Mouse (Mus musculus) myocyte (in vitro differentiated cells): ENCODE data around the gene Il1rl1. TPM values are rescaled to one million over a fixed set of nuclear protein-coding genes. Genes with fewer than 3 reads are reported as not detected.

Experiments used
- H3K27me3 ChIP-seq: one replicate; pipeline ENCODE4 v1.6.1; 2011; ENCODE audit not compliant: control insufficient read depth, insufficient read depth, insufficient read length
- H3K36me3 ChIP-seq: one replicate; pipeline ENCODE4 v1.6.1; 2011; ENCODE audit not compliant: control insufficient read depth, insufficient read depth
- H3K4me2 ChIP-seq: one replicate; pipeline ENCODE4 v1.6.1; 2011; ENCODE audit warnings: low read depth, control low read depth
- H3K4me3 ChIP-seq: one replicate; pipeline ENCODE4 v1.5.1; 2011; ENCODE audit warnings: mild to moderate bottlenecking, control low read depth, moderate library complexity
- H3K79me2 ChIP-seq: one replicate; pipeline ENCODE4 v1.6.1; 2011; ENCODE audit not compliant: control insufficient read depth, insufficient read depth
- H3ac ChIP-seq: one replicate; pipeline ENCODE4 v1.6.1; 2011; ENCODE audit not compliant: control insufficient read depth, insufficient read length
- CEBPB ChIP-seq: IDR thresholded peaks from 2 replicates; pipeline ENCODE4 v1.6.1; 2011; ENCODE audit warnings: mild to moderate bottlenecking, moderate library complexity; ENCODE audit not compliant: poor library complexity, insufficient read depth, severe bottlenecking
- E2F4 ChIP-seq: IDR thresholded peaks from one replicate; pipeline ENCODE4 v1.6.1; 2011; ENCODE audit warnings: mild to moderate bottlenecking, control low read depth, moderate library complexity; ENCODE audit not compliant: insufficient read depth
- MAX ChIP-seq: IDR thresholded peaks from one replicate; pipeline ENCODE4 v1.6.1; 2011; ENCODE audit warnings: low read depth, mild to moderate bottlenecking, control low read depth
- MYOD1 ChIP-seq, 3 experiments: IDR thresholded peaks; one replicate each; pipeline ENCODE4 v1.6.1; 2011; ENCODE audit warnings: control low read depth in 2 of 3, low read depth in 2 of 3, mild to moderate bottlenecking in 2 of 3, moderate library complexity in 1 of 3; ENCODE audit not compliant: insufficient read length in 2 of 3, control insufficient read depth in 1 of 3
- MYOG ChIP-seq, 3 experiments: IDR thresholded peaks; one replicate each; pipeline ENCODE4 v1.6.1; 2011; ENCODE audit warnings: control low read depth in 2 of 3, low read depth in 2 of 3, mild to moderate bottlenecking in 2 of 3; ENCODE audit not compliant: insufficient read length in 2 of 3, control insufficient read depth in 1 of 3, insufficient read depth in 1 of 3
- POLR2A ChIP-seq: IDR thresholded peaks from one replicate; pipeline ENCODE4 v1.6.1; 2011; ENCODE audit warnings: low read depth, mild to moderate bottlenecking, control low read depth, moderate library complexity; ENCODE audit not compliant: insufficient read length
- POLR2AphosphoS2 ChIP-seq: IDR thresholded peaks from one replicate; pipeline ENCODE4 v1.6.1; 2011; ENCODE audit warnings: low read depth, control low read depth; ENCODE audit not compliant: insufficient read length
- REST ChIP-seq: IDR thresholded peaks from one replicate; pipeline ENCODE4 v1.6.1; 2011; ENCODE audit warnings: mild to moderate bottlenecking, control low read depth, moderate library complexity; ENCODE audit not compliant: insufficient read depth, insufficient read length
- SRF ChIP-seq: IDR thresholded peaks from one replicate; pipeline ENCODE4 v1.6.1; 2011; ENCODE audit warnings: low read depth; ENCODE audit not compliant: control insufficient read depth, insufficient read length
- TCF12 ChIP-seq: IDR thresholded peaks from one replicate; pipeline ENCODE4 v1.6.1; 2011; ENCODE audit warnings: mild to moderate bottlenecking, control low read depth; ENCODE audit not compliant: poor library complexity, insufficient read depth, severe bottlenecking
- TCF3 ChIP-seq: IDR thresholded peaks from one replicate; pipeline ENCODE4 v1.6.1; 2011; ENCODE audit warnings: low read depth, control low read depth; ENCODE audit not compliant: insufficient read length
- USF1 ChIP-seq: IDR thresholded peaks from one replicate; pipeline ENCODE4 v1.6.1; 2011; ENCODE audit warnings: low read depth, mild to moderate bottlenecking, control low read depth, moderate library complexity
- polyA plus RNA-seq: library from polyadenylated mRNA; unstranded; fragments of >200 nt; fragmentation: generic; extraction: Trizol; gene quantifications from one replicate; pipeline ENCODE4 v1.2.1, GENCODE M21; 2012; ENCODE audit warnings: missing spikeins

Il1rl1 gene
- polyA plus RNA-seq, 1 experiment: 0.10 TPM

DNA sequence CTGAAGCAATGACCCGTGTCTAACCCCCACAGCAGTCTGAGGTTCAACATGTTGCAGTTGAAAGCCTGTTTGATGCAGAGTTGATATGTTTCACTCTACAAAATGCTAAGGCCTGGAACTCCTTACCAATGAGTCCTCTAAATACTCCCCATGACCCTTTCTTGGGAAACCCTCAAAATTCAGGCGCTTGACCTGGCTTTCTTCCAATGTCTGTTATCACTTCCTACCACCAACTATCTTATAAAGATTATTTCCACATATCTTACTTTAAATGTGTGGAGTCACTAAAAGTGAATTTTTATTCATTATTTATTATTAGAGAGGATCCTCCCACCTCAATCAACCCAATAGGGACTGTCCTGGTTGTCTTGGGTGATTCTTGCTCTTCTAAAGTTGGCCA, 2.8 kb downstream of the Il1rl1 start:
- Histone ChIP-seq H3K27me3 (no peaks in the 10 kb centered on the region), H3K36me3 (no peaks in the 10 kb centered on the region), H3K4me3 (no peak overlapping the region), H3ac (no peak overlapping the region), H3K79me2 (no peaks in the 10 kb centered on the region), H3K4me2 (no peak overlapping the region)
- TF ChIP-seq REST (no peak), POLR2AphosphoS2 (no peak), MYOD1 (IDR thresholded peaks at IDR 0.05; ENCODE audit: control insufficient read depth in 1 of 3, insufficient read length in 2 of 3, low read depth in 2 of 3) (no peak)

DNA sequence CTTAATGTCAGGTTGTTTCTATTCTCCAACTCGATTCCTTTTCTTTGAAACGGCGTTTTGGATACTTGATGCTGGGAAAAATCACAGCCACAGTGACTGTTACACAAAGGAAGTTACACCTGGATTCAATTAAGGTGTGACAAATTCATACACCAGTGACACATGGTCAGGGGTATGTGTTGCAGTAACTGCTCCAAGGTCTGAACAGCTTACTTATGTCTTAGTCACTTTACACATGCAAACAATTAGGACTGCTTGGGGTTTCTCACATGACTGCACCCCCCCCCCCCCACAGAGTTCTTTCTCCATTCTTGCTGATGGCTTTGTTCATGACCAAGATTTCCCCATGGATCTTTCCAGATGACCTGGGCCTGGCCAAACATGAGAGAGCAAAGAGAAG, 6.6 kb downstream of the Il1rl1 start:
- Histone ChIP-seq H3ac (no peak overlapping the region), H3K79me2 (no peaks in the 10 kb centered on the region), H3K36me3 (no peaks in the 10 kb centered on the region), H3K4me2 (no peak overlapping the region), H3K4me3 (no peak overlapping the region), H3K27me3 (no peaks in the 10 kb centered on the region)
- no peak for TF ChIP-seq POLR2AphosphoS2
- TF ChIP-seq SRF: no peak
- TF ChIP-seq MAX: no peak
- TF ChIP-seq REST: no peak
- no peak for TF ChIP-seq MYOG (IDR thresholded peaks at IDR 0.05; ENCODE audit: control insufficient read depth in 1 of 3, insufficient read depth in 1 of 3, insufficient read length in 2 of 3, low read depth in 2 of 3)
- no peak for TF ChIP-seq TCF12

DNA sequence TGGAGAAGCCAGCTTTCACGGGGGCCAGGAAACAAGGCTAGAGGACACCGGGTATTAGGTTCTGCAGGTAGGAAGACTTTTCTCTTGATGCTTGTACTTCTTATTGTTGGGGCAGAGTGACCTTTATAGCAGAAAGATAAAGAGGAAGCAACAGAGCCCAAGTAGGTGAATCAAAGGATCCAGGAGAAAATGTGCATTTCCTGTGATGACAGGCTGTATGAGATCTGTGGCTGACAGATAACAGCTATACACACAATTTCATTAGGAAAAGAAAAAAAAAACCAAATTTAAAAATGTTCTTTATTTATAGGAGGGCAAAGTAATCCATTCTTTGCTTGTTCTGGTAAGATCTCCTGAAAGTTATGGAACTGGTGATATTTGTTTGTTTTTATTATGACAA, 8.0 kb downstream of the Il1rl1 start:
- no peaks in the 10 kb centered on the region for H3K79me2 ChIP-seq
- H3K27me3 ChIP-seq: no peaks in the 10 kb centered on the region
- no peak for TF ChIP-seq USF1
- TF ChIP-seq CEBPB: no peak
- no peak for TF ChIP-seq TCF12
- no peak for TF ChIP-seq REST
- no peak for TF ChIP-seq MYOD1 (IDR thresholded peaks at IDR 0.05; ENCODE audit: control insufficient read depth in 1 of 3, insufficient read length in 2 of 3, low read depth in 2 of 3)
- TF ChIP-seq TCF3: no peak
- no peak for TF ChIP-seq MYOG (IDR thresholded peaks at IDR 0.05; ENCODE audit: control insufficient read depth in 1 of 3, insufficient read depth in 1 of 3, insufficient read length in 2 of 3, low read depth in 2 of 3)
- TF ChIP-seq E2F4: no peak
- TF ChIP-seq MAX: no peak
- no peak for TF ChIP-seq SRF
- no peak for TF ChIP-seq POLR2AphosphoS2
- TF ChIP-seq POLR2A: no peak
- no peaks in the 10 kb centered on the region for H3K36me3 ChIP-seq
- H3K4me3 ChIP-seq: no peak overlapping the region
- H3ac ChIP-seq: no peak overlapping the region
- no peak overlapping the region for H3K4me2 ChIP-seq

DNA sequence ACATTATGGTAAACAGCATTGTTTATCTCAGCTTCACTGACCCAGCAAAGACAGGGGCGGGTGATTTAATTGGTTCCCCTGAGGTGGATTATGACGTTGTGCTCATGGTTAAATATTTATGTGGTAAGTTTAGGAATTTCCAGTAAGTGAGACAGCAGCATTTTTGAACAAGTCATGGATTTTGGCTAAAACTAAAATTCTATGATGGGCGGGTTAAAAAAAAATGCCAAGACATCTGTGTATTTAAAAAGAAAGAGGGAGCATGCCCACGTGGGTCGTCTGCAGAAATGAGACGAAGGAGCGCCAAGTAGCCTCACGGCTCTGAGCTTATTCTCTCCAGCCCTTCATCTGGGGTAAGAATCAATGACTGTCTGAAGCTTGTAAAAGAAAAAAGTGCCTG, 10.1 kb downstream of the Il1rl1 start:
- no peak overlapping the region for H3ac ChIP-seq
- H3K79me2 ChIP-seq: no peaks in the 10 kb centered on the region
- TF ChIP-seq E2F4 (no peak), SRF (no peak), USF1 (no peak), POLR2AphosphoS2 (no peak), MAX (no peak), REST (no peak), CEBPB (no peak), TCF12 (no peak), TCF3 (no peak), MYOD1 (IDR thresholded peaks at IDR 0.05; ENCODE audit: control insufficient read depth in 1 of 3, insufficient read length in 2 of 3, low read depth in 2 of 3) (no peak), MYOG (IDR thresholded peaks at IDR 0.05; ENCODE audit: control insufficient read depth in 1 of 3, insufficient read depth in 1 of 3, insufficient read length in 2 of 3, low read depth in 2 of 3) (no peak), POLR2A (no peak)
- no peak overlapping the region for H3K4me3 ChIP-seq
- H3K27me3 ChIP-seq: no peaks in the 10 kb centered on the region
- H3K36me3 ChIP-seq: no peaks in the 10 kb centered on the region
- no peak overlapping the region for H3K4me2 ChIP-seq

DNA sequence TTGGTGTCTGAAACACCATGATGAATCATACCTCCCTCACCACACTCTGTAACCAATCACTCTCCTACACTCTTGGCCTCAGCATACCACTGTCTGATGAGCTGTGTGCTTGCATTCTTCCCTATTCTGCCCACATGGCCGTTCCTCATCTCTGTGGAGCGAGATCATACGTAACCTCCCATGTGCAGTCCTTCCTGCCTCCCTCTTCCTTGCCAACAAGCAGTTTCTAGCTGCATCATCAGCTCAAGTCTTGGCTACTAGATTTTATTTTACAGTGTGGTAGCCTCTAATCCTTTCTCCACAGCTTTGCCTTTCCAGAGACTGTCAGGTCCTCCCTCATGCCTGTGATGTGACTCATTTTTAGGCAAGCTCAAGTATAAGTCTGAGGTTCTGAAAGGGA, 15.4 kb downstream of the Il1rl1 start:
- H3K4me2 ChIP-seq: peak overlapping the region; percentile 62
- TF ChIP-seq POLR2A (peak; percentile 38), REST (no peak)

More for the DNA sequence above, 15.4 kb downstream of the Il1rl1 start:
- Histone ChIP-seq H3K4me3 (no peak overlapping the region), H3K27me3 (no peaks in the 10 kb centered on the region), H3K36me3 (no peaks in the 10 kb centered on the region), H3ac (no peak overlapping the region), H3K79me2 (no peaks in the 10 kb centered on the region)
